Mouse (Mus musculus) embryonic fibroblast, embryonic 13.5 days (primary cell): Measurements from ENCODE around the gene Cog5.

Source experiments
- CTCF ChIP-seq: IDR thresholded peaks from 2 replicates; pipeline ENCODE4 v1.5.1; 2011; ENCODE audit warnings: mild to moderate bottlenecking, control low read depth, low read length, moderate library complexity, borderline replicate concordance; ENCODE audit not compliant: insufficient read depth
- POLR2A ChIP-seq: IDR thresholded peaks from 2 replicates; pipeline ENCODE4 v1.6.1; 2011; ENCODE audit warnings: low read depth, mild to moderate bottlenecking, control low read depth, low read length, moderate library complexity

- no peak for TF ChIP-seq CTCF
- no peak for TF ChIP-seq POLR2A
These were observed 330.0 kb downstream of the Cog5 start for GRCm38 (mm10) chr12:31984664-31985063.
